Mouse (Mus musculus): ENCODE results near the gene Fbxo34. TPM values are rescaled to one million over a fixed set of nuclear protein-coding genes. Genes with fewer than 3 reads are reported as not detected.
A peak's percentile ranks its signal among the peaks of the same experiment; 100 is the strongest.

Fbxo34 gene
- polyA plus RNA-seq, 1 experiment from 2014 or later, result 33.6 TPM

GRCm38 (mm10) chr14:47483099-47483498 is 32.9 kb downstream of the Fbxo34 start:
- Histone ChIP-seq H3K4me1 (ENCODE audit: control insufficient read depth, insufficient read depth, low read depth, low read length) (no peaks in the 10 kb centered on the region), H3K9ac (ENCODE audit: low read depth, low read length) (no peak overlapping the region), H3K27ac (ENCODE audit: low read depth, low read length) (no peak overlapping the region), H3K4me3 (ENCODE audit: low read length) (no peak overlapping the region), H3K36me3 (ENCODE audit: control insufficient read depth, insufficient read depth, low read length) (no peaks in the 10 kb centered on the region), H3K4me2 (ENCODE audit: low read length) (no peak overlapping the region), H3K9me3 (ENCODE audit: control insufficient read depth, low read length) (no peaks in the 10 kb centered on the region), H3K27me3 (replicated peaks; ENCODE audit: control insufficient read depth, insufficient read depth, low read length) (no peaks in the 10 kb centered on the region)
- WGBS, result 79% methylated on average over 1 of the region's 1 CpGs
- ATAC-seq, result no peak

- Histone ChIP-seq H3K9ac (ENCODE audit: low read depth, low read length) (no peak overlapping the region), H3K36me3 (ENCODE audit: control insufficient read depth, insufficient read depth, low read length) (no peaks in the 10 kb centered on the region), H3K9me3 (ENCODE audit: control insufficient read depth, low read length) (no peaks in the 10 kb centered on the region), H3K27me3 (replicated peaks; ENCODE audit: control insufficient read depth, insufficient read depth, low read length) (no peaks in the 10 kb centered on the region), H3K27ac (ENCODE audit: low read depth, low read length) (no peak overlapping the region), H3K4me2 (ENCODE audit: low read length) (no peak overlapping the region), H3K4me3 (ENCODE audit: low read length) (no peak overlapping the region), H3K4me1 (ENCODE audit: control insufficient read depth, insufficient read depth, low read depth, low read length) (peaks cover 9% of the 10 kb centered on the region)
- peak; percentile 38 for ATAC-seq
- 40% methylated on average over 7 of the region's 7 CpGs for WGBS
Measured at GRCm38 (mm10) chr14:47488732-47489131, 38.5 kb downstream of the Fbxo34 start.

- no peaks in the 10 kb centered on the region for H3K36me3 ChIP-seq (ENCODE audit: control insufficient read depth, insufficient read depth, low read length)
- no peak overlapping the region for H3K27ac ChIP-seq (ENCODE audit: low read depth, low read length)
- H3K4me2 ChIP-seq (ENCODE audit: low read length), result no peak overlapping the region
- H3K27me3 ChIP-seq (replicated peaks; ENCODE audit: control insufficient read depth, insufficient read depth, low read length), result no peaks in the 10 kb centered on the region
- H3K4me3 ChIP-seq (ENCODE audit: low read length), result no peak overlapping the region
- H3K9ac ChIP-seq (ENCODE audit: low read depth, low read length), result no peak overlapping the region
- no peaks in the 10 kb centered on the region for H3K9me3 ChIP-seq (ENCODE audit: control insufficient read depth, low read length)
- H3K4me1 ChIP-seq (ENCODE audit: control insufficient read depth, insufficient read depth, low read depth, low read length), result peaks cover 9% of the 10 kb centered on the region
- no peak for ATAC-seq
- WGBS, result 27% methylated on average over 10 of the region's 10 CpGs
Measured at GRCm38 (mm10) chr14:47489310-47490097, 39.3 kb downstream of the Fbxo34 start.

- ATAC-seq, result no peak
- Histone ChIP-seq H3K4me3 (ENCODE audit: low read length) (no peak overlapping the region), H3K27me3 (replicated peaks; ENCODE audit: control insufficient read depth, insufficient read depth, low read length) (no peaks in the 10 kb centered on the region), H3K4me1 (ENCODE audit: control insufficient read depth, insufficient read depth, low read depth, low read length) (peaks cover 9% of the 10 kb centered on the region), H3K27ac (ENCODE audit: low read depth, low read length) (no peak overlapping the region), H3K9ac (ENCODE audit: low read depth, low read length) (no peak overlapping the region), H3K4me2 (ENCODE audit: low read length) (no peak overlapping the region), H3K36me3 (ENCODE audit: control insufficient read depth, insufficient read depth, low read length) (no peaks in the 10 kb centered on the region), H3K9me3 (ENCODE audit: control insufficient read depth, low read length) (no peaks in the 10 kb centered on the region)
- WGBS, result 94% methylated on average over 2 of the region's 2 CpGs
Measured at GRCm38 (mm10) chr14:47490732-47491131, 40.5 kb downstream of the Fbxo34 start.

- no peak overlapping the region for H3K27ac ChIP-seq (ENCODE audit: low read depth, low read length)
- H3K4me2 ChIP-seq (ENCODE audit: low read length), result no peak overlapping the region
- H3K36me3 ChIP-seq (ENCODE audit: control insufficient read depth, insufficient read depth, low read length), result no peaks in the 10 kb centered on the region
- no peaks in the 10 kb centered on the region for H3K9me3 ChIP-seq (ENCODE audit: control insufficient read depth, low read length)
- no peak overlapping the region for H3K9ac ChIP-seq (ENCODE audit: low read depth, low read length)
- 92% methylated on average over 2 of the region's 2 CpGs for WGBS
- H3K4me3 ChIP-seq (ENCODE audit: low read length), result no peak overlapping the region
- ATAC-seq, result no peak
- no peaks in the 10 kb centered on the region for H3K27me3 ChIP-seq (replicated peaks; ENCODE audit: control insufficient read depth, insufficient read depth, low read length)
- peaks cover 7% of the 10 kb centered on the region for H3K4me1 ChIP-seq (ENCODE audit: control insufficient read depth, insufficient read depth, low read depth, low read length)
Measured at GRCm38 (mm10) chr14:47493592-47494361, 43.6 kb downstream of the Fbxo34 start.

GRCm38 (mm10) chr14:47495951-47496350 is 45.7 kb downstream of the Fbxo34 start:
- Histone ChIP-seq H3K9me3 (ENCODE audit: control insufficient read depth, low read length) (no peaks in the 10 kb centered on the region), H3K9ac (ENCODE audit: low read depth, low read length) (no peak overlapping the region), H3K4me2 (ENCODE audit: low read length) (no peak overlapping the region), H3K4me1 (ENCODE audit: control insufficient read depth, insufficient read depth, low read depth, low read length) (no peaks in the 10 kb centered on the region), H3K27me3 (replicated peaks; ENCODE audit: control insufficient read depth, insufficient read depth, low read length) (no peaks in the 10 kb centered on the region), H3K27ac (ENCODE audit: low read depth, low read length) (no peak overlapping the region), H3K36me3 (ENCODE audit: control insufficient read depth, insufficient read depth, low read length) (no peaks in the 10 kb centered on the region), H3K4me3 (ENCODE audit: low read length) (no peak overlapping the region)
- no peak for ATAC-seq
- WGBS, result 98% methylated on average over 3 of the region's 3 CpGs

- Histone ChIP-seq H3K27ac (ENCODE audit: low read depth, low read length) (no peak overlapping the region), H3K4me1 (ENCODE audit: control insufficient read depth, insufficient read depth, low read depth, low read length) (no peaks in the 10 kb centered on the region), H3K4me2 (ENCODE audit: low read length) (no peak overlapping the region), H3K27me3 (replicated peaks; ENCODE audit: control insufficient read depth, insufficient read depth, low read length) (no peaks in the 10 kb centered on the region), H3K4me3 (ENCODE audit: low read length) (no peak overlapping the region), H3K36me3 (ENCODE audit: control insufficient read depth, insufficient read depth, low read length) (no peaks in the 10 kb centered on the region), H3K9ac (ENCODE audit: low read depth, low read length) (no peak overlapping the region), H3K9me3 (ENCODE audit: control insufficient read depth, low read length) (no peaks in the 10 kb centered on the region)
- no peak for ATAC-seq
- 83% methylated on average over 3 of the region's 3 CpGs for WGBS
Measured at GRCm38 (mm10) chr14:47497166-47497565, 46.9 kb downstream of the Fbxo34 start.

- 69% methylated on average over 5 of the region's 5 CpGs for WGBS
- Histone ChIP-seq H3K9ac (ENCODE audit: low read depth, low read length) (no peak overlapping the region), H3K4me3 (ENCODE audit: low read length) (no peak overlapping the region), H3K27ac (ENCODE audit: low read depth, low read length) (no peak overlapping the region), H3K4me1 (ENCODE audit: control insufficient read depth, insufficient read depth, low read depth, low read length) (no peaks in the 10 kb centered on the region), H3K36me3 (ENCODE audit: control insufficient read depth, insufficient read depth, low read length) (no peaks in the 10 kb centered on the region), H3K27me3 (replicated peaks; ENCODE audit: control insufficient read depth, insufficient read depth, low read length) (no peaks in the 10 kb centered on the region), H3K9me3 (ENCODE audit: control insufficient read depth, low read length) (no peaks in the 10 kb centered on the region), H3K4me2 (ENCODE audit: low read length) (no peak overlapping the region)
- ATAC-seq, result no peak
Measured at GRCm38 (mm10) chr14:47498632-47499031, 48.4 kb downstream of the Fbxo34 start.

GRCm38 (mm10) chr14:47504036-47504435 is 53.8 kb downstream of the Fbxo34 start:
- Histone ChIP-seq H3K4me1 (ENCODE audit: control insufficient read depth, insufficient read depth, low read depth, low read length) (no peaks in the 10 kb centered on the region), H3K36me3 (ENCODE audit: control insufficient read depth, insufficient read depth, low read length) (no peaks in the 10 kb centered on the region), H3K9ac (ENCODE audit: low read depth, low read length) (no peak overlapping the region), H3K4me2 (ENCODE audit: low read length) (no peak overlapping the region), H3K4me3 (ENCODE audit: low read length) (no peak overlapping the region), H3K27me3 (replicated peaks; ENCODE audit: control insufficient read depth, insufficient read depth, low read length) (no peaks in the 10 kb centered on the region), H3K27ac (ENCODE audit: low read depth, low read length) (no peak overlapping the region), H3K9me3 (ENCODE audit: control insufficient read depth, low read length) (no peaks in the 10 kb centered on the region)
- WGBS, result 95% methylated on average over 3 of the region's 3 CpGs
- ATAC-seq, result no peak
